11 mouse cellular contexts compared by ENCODE assay signal in the genomic region with DNA sequence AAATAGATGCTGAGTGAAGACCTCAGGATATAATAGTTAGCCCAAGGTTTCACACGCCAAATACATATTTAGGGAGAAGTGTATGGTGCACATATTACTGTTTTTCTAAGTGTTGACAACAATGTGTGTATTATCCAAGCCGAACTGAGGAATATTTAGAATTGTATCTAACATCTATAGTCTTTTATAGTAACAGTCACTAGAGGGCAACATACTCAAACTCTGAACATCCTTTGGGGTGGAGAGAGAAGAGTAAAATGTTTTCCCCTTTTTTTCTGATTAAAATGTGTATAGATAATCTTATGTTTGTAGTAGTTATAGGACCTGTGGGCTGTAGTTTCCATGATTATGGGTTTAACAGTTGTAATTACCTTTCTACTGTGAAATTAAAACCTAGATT.
DNase-seq lines count a peak whose midpoint lies in the region; ATAC-seq and TF ChIP-seq lines count a peak whose summit lies in the region.
"Had no signal": no experiment of that assay in that cellular context is flagged by ENCODE, and none has a peak within 500 bp of the region (broad histone marks: within the 10 kb centered on the region; RNA-seq: fewer than 3 reads in every experiment).

No protein-coding gene starts in this region.

- TF ChIP-seq POLR2A in CH12.LX (IDR thresholded peaks at IDR 0.05; ENCODE audit: low read depth, low read length) = no peak
- no peak for TF ChIP-seq POLR2A in limb, embryonic 14.5 days (IDR thresholded peaks at IDR 0.05; ENCODE audit: borderline replicate concordance, extremely low read depth, insufficient read depth, insufficient read length)

- peak; percentile 19; the same call in 1 of the 2 replicates for ATAC-seq in hindbrain, embryonic 13.5 days (ENCODE audit: low FRiP score)
- ATAC-seq in hindbrain, embryonic 12.5 days (ENCODE audit: low FRiP score) = no peak
- no peak for ATAC-seq in limb, embryonic 14.5 days (ENCODE audit: low FRiP score, low read depth)

- dilution Hi-C loops in CH12.LX (cut with MboI; ENCODE audit: extremely low pct_ligation_motif_present, extremely low pct_unique_long_range_greater_than_20kb, low sequenced_read_pairs) = no loop called here

- 38% methylated on average over 2 of the region's 2 CpGs for WGBS in hindbrain, embryonic 13.5 days
- 44% methylated on average over 2 of the region's 2 CpGs for WGBS in hindbrain, embryonic 12.5 days
- WGBS in limb, embryonic 14.5 days = 36% methylated on average over 2 of the region's 2 CpGs

- H3K27me3 ChIP-seq in hindbrain, embryonic 13.5 days = no peaks in the 10 kb centered on the region
- no peaks in the 10 kb centered on the region for H3K27me3 ChIP-seq in hindbrain, embryonic 12.5 days
- H3K27me3 ChIP-seq in CH12.LX (replicated peaks) = no peaks in the 10 kb centered on the region
- H3K27me3 ChIP-seq in limb, embryonic 14.5 days (ENCODE audit: control insufficient read depth, insufficient read depth, low read length) = peaks cover 4% of the 10 kb centered on the region; the same call in 1 of the 2 replicates
- H3K27me3 ChIP-seq: heart, embryonic 13.5 days; liver, embryonic 13.5 days had no signal

- TF ChIP-seq RAD21 in CH12.LX (IDR thresholded peaks at IDR 0.05; ENCODE audit: low read depth, low read length) = peak; percentile 86

- no peak for TF ChIP-seq EP300 in CH12.LX (IDR thresholded peaks at IDR 0.05; ENCODE audit: low read length)

- no peak overlapping the region for H3K27ac ChIP-seq in hindbrain, embryonic 13.5 days
- no peak overlapping the region for H3K27ac ChIP-seq in hindbrain, embryonic 12.5 days
- no peak overlapping the region for H3K27ac ChIP-seq in CH12.LX (ENCODE audit: insufficient read depth, low read depth)
- H3K27ac ChIP-seq in limb, embryonic 14.5 days (replicated peaks; ENCODE audit: low read depth, low read length) = no peak overlapping the region
- H3K27ac ChIP-seq: liver, embryonic 13.5 days had no signal

- H3K36me3 ChIP-seq in hindbrain, embryonic 13.5 days = no peaks in the 10 kb centered on the region
- no peaks in the 10 kb centered on the region for H3K36me3 ChIP-seq in hindbrain, embryonic 12.5 days
- H3K36me3 ChIP-seq in CH12.LX (replicated peaks in 1 of 2; ENCODE audit: control insufficient read depth in 1 of 2, insufficient read depth in 1 of 2, low read length in 1 of 2) = no peaks in the 10 kb centered on the region
- no peaks in the 10 kb centered on the region for H3K36me3 ChIP-seq in limb, embryonic 14.5 days (ENCODE audit: control insufficient read depth, insufficient read depth, low read length)
- H3K36me3 ChIP-seq: heart, embryonic 13.5 days; liver, embryonic 13.5 days had no signal

- DNase-seq in CH12.LX (ENCODE audit: extremely low read depth) = peak; percentile 17
- DNase-seq in brain, adult 2 months (ENCODE audit: low read depth, low spot score) = peak; percentile 32
- peak; percentile 56 for DNase-seq in limb, embryonic 14.5 days (ENCODE audit: low spot score)
- DNase-seq in spleen, postnatal 36 days (ENCODE audit: low spot score in 2 of 2) = no peak
- DNase-seq in lung, postnatal 4 days = no peak
- DNase-seq in thymus, postnatal 36 days = no peak
- DNase-seq: kidney, postnatal 4 days; liver, embryonic 13.5 days had no signal

- H3K4me3 ChIP-seq in hindbrain, embryonic 13.5 days = no peak overlapping the region
- H3K4me3 ChIP-seq in hindbrain, embryonic 12.5 days = no peak overlapping the region
- H3K4me3 ChIP-seq in CH12.LX (replicated peaks in 1 of 3; ENCODE audit: low read depth in 2 of 3, low read length in 2 of 3, poor library complexity in 1 of 3) = no peak overlapping the region
- no peak overlapping the region for H3K4me3 ChIP-seq in limb, embryonic 14.5 days (replicated peaks; ENCODE audit: low read length)
- H3K4me3 ChIP-seq: heart, embryonic 13.5 days; liver, embryonic 13.5 days had no signal

- no peaks in the 10 kb centered on the region for H3K9me3 ChIP-seq in hindbrain, embryonic 13.5 days
- H3K9me3 ChIP-seq in hindbrain, embryonic 12.5 days (replicated peaks) = no peaks in the 10 kb centered on the region
- no peaks in the 10 kb centered on the region for H3K9me3 ChIP-seq in CH12.LX (replicated peaks; ENCODE audit: low read length)
- no peaks in the 10 kb centered on the region for H3K9me3 ChIP-seq in limb, embryonic 14.5 days (ENCODE audit: control insufficient read depth, low read length)
- H3K9me3 ChIP-seq: heart, embryonic 13.5 days; liver, embryonic 13.5 days had no signal

- peak in 1 of 2 experiments; percentile 72; a peak in 2 of 4 replicates for TF ChIP-seq CTCF in CH12.LX (conservative IDR thresholded peaks at IDR 0.05 in 1 of 2, IDR thresholded peaks at IDR 0.05 in 1 of 2; ENCODE audit: low read depth in 2 of 2, low read length in 2 of 2)

- H3K4me1 ChIP-seq in hindbrain, embryonic 13.5 days (replicated peaks) = 0 out of 2 replicates have a peak, but pooled peaks cover 5% of the 10 kb centered on the region
- no peaks in the 10 kb centered on the region for H3K4me1 ChIP-seq in hindbrain, embryonic 12.5 days
- no peaks in the 10 kb centered on the region for H3K4me1 ChIP-seq in CH12.LX (ENCODE audit: control insufficient read depth in 1 of 2, insufficient read depth in 2 of 2)
- H3K4me1 ChIP-seq in limb, embryonic 14.5 days (ENCODE audit: control insufficient read depth, insufficient read depth, low read length) = no peaks in the 10 kb centered on the region
- H3K4me1 ChIP-seq: liver, embryonic 13.5 days had no signal

- H3K79me2 ChIP-seq in CH12.LX (replicated peaks; ENCODE audit: control insufficient read depth, extremely low read depth, insufficient read depth, poor library complexity, severe bottlenecking) = no peaks in the 10 kb centered on the region

- in situ Hi-C loops in CH12.LX (cut with MboI; ENCODE audit: low pct_ligation_motif_present, low pct_unique_long_range_greater_than_20kb, low sequenced_read_pairs) = loop anchor here (10.0 kb wide), 1 partner anchor 769 kb away; a partner anchor contains a TSS

- no peak overlapping the region for H3K4me2 ChIP-seq in hindbrain, embryonic 13.5 days
- no peak overlapping the region for H3K4me2 ChIP-seq in hindbrain, embryonic 12.5 days (replicated peaks)
- H3K4me2 ChIP-seq in CH12.LX (ENCODE audit: insufficient read depth, low read depth, poor library complexity, severe bottlenecking) = no peak overlapping the region
- H3K4me2 ChIP-seq in limb, embryonic 14.5 days (replicated peaks; ENCODE audit: low read depth, low read length, severe bottlenecking) = no peak overlapping the region
- H3K4me2 ChIP-seq: heart, embryonic 13.5 days; liver, embryonic 13.5 days had no signal

- no peak overlapping the region for H3K9ac ChIP-seq in hindbrain, embryonic 13.5 days
- H3K9ac ChIP-seq in hindbrain, embryonic 12.5 days = no peak overlapping the region
- H3K9ac ChIP-seq in CH12.LX (ENCODE audit: insufficient read depth, low read depth) = no peak overlapping the region
- no peak overlapping the region for H3K9ac ChIP-seq in limb, embryonic 14.5 days (ENCODE audit: low read depth, low read length, severe bottlenecking)
- H3K9ac ChIP-seq: heart, embryonic 13.5 days; liver, embryonic 13.5 days had no signal

TF ChIP-seq in CH12.LX, 34 proteins besides CTCF, POLR2A, EP300 and RAD21:
- no peak for TF ChIP-seq ZNF384 (IDR thresholded peaks at IDR 0.05; ENCODE audit: low read depth, low read length)
- TF ChIP-seq SMC3 (IDR thresholded peaks at IDR 0.05; ENCODE audit: low read depth, low read length) = peak; percentile 65
- TF ChIP-seq ZC3H11A (IDR thresholded peaks at IDR 0.05; ENCODE audit: low read depth, low read length) = peak; percentile 5; the same call in 1 of the 2 replicates
- TF ChIP-seq NELFE (IDR thresholded peaks at IDR 0.05; ENCODE audit: low read depth, low read length) = no peak
TF ChIP-seq in CH12.LX: peak in this region for 2.

Comparison
In these comparisons a context has a peak if more than half of its experiments do, and no peak if none do; other contexts are left out.
1. DNase-seq: peak in CH12.LX (single experiment), brain, adult 2 months (single experiment) and limb, embryonic 14.5 days (single experiment); none in spleen, postnatal 36 days (0 of 2), lung, postnatal 4 days (0 of 2) and thymus, postnatal 36 days (0 of 2).